Mouse (Mus musculus) ES-E14 (cell line): ENCODE data around the gene Lamc1. TPM values are rescaled to one million over a fixed set of nuclear protein-coding genes. Genes with fewer than 3 reads are reported as not detected.

Experiments
- DNase-seq: peaks from one replicate; pipeline ENCODE4 v3.0.0-alpha.2; 2013; ENCODE audit warnings: low read depth, low spot score
- H3K27ac ChIP-seq: 2 replicates; pipeline ENCODE4 v1.5.1; 2012; ENCODE audit warnings: low read depth, mild to moderate bottlenecking, low read length, moderate library complexity, mixed read lengths; ENCODE audit not compliant: poor library complexity, insufficient read depth, severe bottlenecking
- H3K36me3 ChIP-seq: 2 replicates; pipeline ENCODE4 v1.6.1; 2012; ENCODE audit warnings: mild to moderate bottlenecking, low read length, moderate library complexity, mixed read lengths; ENCODE audit not compliant: control insufficient read depth, poor library complexity, insufficient read depth, severe bottlenecking
- H3K4me1 ChIP-seq, 2 experiments: fragments of 150-350 bp in 1 of 2; sonication (generic) in 1 of 2; 2 replicates each; pipeline ENCODE4 v1.6.1; 2012; ENCODE audit warnings: low read length in 2 of 2, mild to moderate bottlenecking in 1 of 2, mixed read lengths in 1 of 2; ENCODE audit not compliant: control insufficient read depth in 2 of 2, insufficient read depth in 2 of 2, poor library complexity in 1 of 2
- H3K4me3 ChIP-seq, 2 experiments: fragments of 150-350 bp in 1 of 2; sonication (generic) in 1 of 2; 2 replicates each; pipeline ENCODE4 v1.5.1; 2012; ENCODE audit warnings: low read length in 2 of 2, low read depth in 1 of 2, mild to moderate bottlenecking in 1 of 2, mixed read lengths in 1 of 2; ENCODE audit not compliant: insufficient read depth in 1 of 2, poor library complexity in 1 of 2, severe bottlenecking in 1 of 2
- H3K9ac ChIP-seq: 2 replicates; pipeline ENCODE4 v1.6.1; 2012; ENCODE audit warnings: low read depth, mild to moderate bottlenecking, low read length, mixed read lengths; ENCODE audit not compliant: poor library complexity, insufficient read depth, severe bottlenecking
- H3K9me3 ChIP-seq: fragments of 150-350 bp; sonication (generic); 2 replicates; pipeline ENCODE4 v1.6.1; 2012; ENCODE audit warnings: low read depth, mild to moderate bottlenecking, low read length; ENCODE audit not compliant: control insufficient read depth, insufficient read depth
- CHD2 ChIP-seq: IDR thresholded peaks from 2 replicates; pipeline ENCODE4 v1.6.1; 2014; ENCODE audit warnings: mild to moderate bottlenecking, low read depth, low read length, inconsistent platforms
- HCFC1 ChIP-seq: IDR thresholded peaks from 2 replicates; pipeline ENCODE4 v1.6.1; 2012; ENCODE audit warnings: low read length, inconsistent platforms, borderline replicate concordance; ENCODE audit not compliant: insufficient read depth
- MAFK ChIP-seq: IDR thresholded peaks from 2 replicates; pipeline ENCODE4 v1.6.1; 2014; ENCODE audit warnings: mild to moderate bottlenecking, low read depth, low read length, inconsistent platforms; ENCODE audit not compliant: insufficient read depth
- ZC3H11A ChIP-seq: IDR thresholded peaks from 2 replicates; pipeline ENCODE4 v1.6.1; 2012; ENCODE audit warnings: low read depth, mild to moderate bottlenecking, inconsistent platforms, low read length, borderline replicate concordance
- ZNF384 ChIP-seq: IDR thresholded peaks from 2 replicates; pipeline ENCODE4 v1.6.1; 2012; ENCODE audit warnings: low read depth, low read length, inconsistent platforms
- in situ Hi-C, 2 experiments: fragments of 600-800 bp; cut with MboI; formaldehyde crosslinking; loops; one replicate each; pipeline ENCODE4 v1.15.1; 2025; ENCODE audit warnings: low sequenced_read_pairs in 2 of 2, inconsistent platforms in 1 of 2; ENCODE audit not compliant: unreplicated experiment in 2 of 2
- total RNA-seq: library from RNA; depleted of rRNA; stranded (reverse); fragments of 300-350 nt; gene quantifications from 2 replicates; pipeline ENCODE4 v1.2.3, GENCODE M21; 2012

Lamc1 gene
- total RNA-seq, 1 experiment: 313 TPM

DNA sequence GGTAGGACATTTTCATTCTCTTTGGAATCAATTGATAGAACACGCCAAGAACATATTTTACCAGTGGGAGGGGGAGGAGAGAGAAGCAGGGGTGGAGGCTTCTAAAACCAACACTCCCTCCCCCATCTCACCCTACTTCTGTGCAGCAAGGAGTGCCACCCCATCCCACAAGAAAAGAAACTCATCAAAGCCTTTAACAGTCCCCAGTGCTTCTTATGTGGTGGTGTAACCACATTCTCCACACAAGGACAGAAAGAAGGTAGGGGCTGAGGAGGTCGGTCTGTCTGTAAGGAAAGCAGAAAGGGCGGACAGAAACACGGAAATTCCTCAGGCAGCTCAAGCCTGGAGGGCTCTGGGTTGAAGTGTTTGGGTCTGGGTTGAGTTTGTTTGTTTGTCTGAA lies 12.5 kb downstream of the Lamc1 start:
- H3K9me3 ChIP-seq: no peaks in the 10 kb centered on the region
- peak overlapping the region; percentile 40; the same call in 1 of the 2 replicates for H3K27ac ChIP-seq
- no peak overlapping the region for H3K9ac ChIP-seq
- in situ Hi-C loops: no loop called here
- H3K36me3 ChIP-seq: peaks cover 2% of the 10 kb centered on the region; the same call in 1 of the 2 replicates
- H3K4me1 ChIP-seq: peaks cover 17 to 23% of the 10 kb centered on the region in 2 experiments
- DNase-seq: no peak
- TF ChIP-seq HCFC1 (no peak), CHD2 (no peak), ZC3H11A (no peak), ZNF384 (no peak), MAFK (no peak)
- no peak overlapping the region for H3K4me3 ChIP-seq

DNA sequence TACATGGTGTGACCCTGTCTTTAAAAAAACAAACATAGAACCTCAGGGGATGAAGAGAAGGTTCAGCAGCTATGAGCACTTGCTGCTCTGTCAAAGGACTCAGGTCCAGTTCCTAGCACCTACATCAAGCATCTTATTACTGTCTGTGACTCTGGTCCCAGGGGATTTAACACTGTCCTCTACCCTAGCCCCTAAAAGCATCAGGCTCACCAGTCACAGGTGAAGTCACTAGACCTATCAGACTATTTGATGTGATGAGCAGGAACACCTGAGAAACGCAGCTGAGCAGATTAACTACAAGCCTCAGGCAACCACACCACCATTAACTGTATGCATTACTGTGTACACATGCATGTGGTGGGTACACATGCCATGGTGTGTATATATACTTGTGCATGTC lies 13.8 kb downstream of the Lamc1 start:
- H3K4me1 ChIP-seq: peaks cover 17 to 23% of the 10 kb centered on the region in 2 experiments
- in situ Hi-C loops: no loop called here
- DNase-seq: no peak
- no peak overlapping the region for H3K27ac ChIP-seq
- no peaks in the 10 kb centered on the region for H3K9me3 ChIP-seq
- H3K36me3 ChIP-seq: peaks cover 2% of the 10 kb centered on the region; the same call in 1 of the 2 replicates
- TF ChIP-seq ZC3H11A (no peak), ZNF384 (no peak), HCFC1 (no peak), MAFK (no peak)
- H3K4me3 ChIP-seq: no peak overlapping the region
- H3K9ac ChIP-seq: no peak overlapping the region

DNA sequence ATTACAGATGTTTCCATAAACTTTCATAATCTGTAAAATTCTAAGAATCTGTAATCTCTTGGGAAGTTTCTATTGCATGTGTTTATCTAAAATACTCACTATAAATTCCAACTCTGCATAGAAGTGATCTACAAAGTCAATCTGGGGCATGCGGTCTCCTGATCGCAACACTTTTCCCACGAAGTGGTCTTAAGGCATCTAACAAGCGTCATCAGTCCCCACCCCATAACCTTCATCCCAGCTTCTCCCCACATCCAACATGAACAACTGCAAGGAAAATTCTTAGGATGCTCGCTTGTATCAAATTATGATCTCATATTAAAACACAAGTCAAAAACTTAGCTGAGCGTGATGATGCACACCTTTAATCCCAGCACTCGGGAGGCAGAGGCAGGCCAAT lies 14.3 kb downstream of the Lamc1 start:
- H3K4me3 ChIP-seq: no peak overlapping the region
- TF ChIP-seq MAFK (no peak), ZC3H11A (no peak), HCFC1 (no peak), ZNF384 (no peak), CHD2 (no peak)
- no peak overlapping the region for H3K27ac ChIP-seq
- in situ Hi-C loops: no loop called here
- DNase-seq: no peak
- H3K4me1 ChIP-seq: peaks cover 17 to 22% of the 10 kb centered on the region in 2 experiments
- H3K9me3 ChIP-seq: no peaks in the 10 kb centered on the region
- peaks cover 2% of the 10 kb centered on the region; the same call in 1 of the 2 replicates for H3K36me3 ChIP-seq
- no peak overlapping the region for H3K9ac ChIP-seq

DNA sequence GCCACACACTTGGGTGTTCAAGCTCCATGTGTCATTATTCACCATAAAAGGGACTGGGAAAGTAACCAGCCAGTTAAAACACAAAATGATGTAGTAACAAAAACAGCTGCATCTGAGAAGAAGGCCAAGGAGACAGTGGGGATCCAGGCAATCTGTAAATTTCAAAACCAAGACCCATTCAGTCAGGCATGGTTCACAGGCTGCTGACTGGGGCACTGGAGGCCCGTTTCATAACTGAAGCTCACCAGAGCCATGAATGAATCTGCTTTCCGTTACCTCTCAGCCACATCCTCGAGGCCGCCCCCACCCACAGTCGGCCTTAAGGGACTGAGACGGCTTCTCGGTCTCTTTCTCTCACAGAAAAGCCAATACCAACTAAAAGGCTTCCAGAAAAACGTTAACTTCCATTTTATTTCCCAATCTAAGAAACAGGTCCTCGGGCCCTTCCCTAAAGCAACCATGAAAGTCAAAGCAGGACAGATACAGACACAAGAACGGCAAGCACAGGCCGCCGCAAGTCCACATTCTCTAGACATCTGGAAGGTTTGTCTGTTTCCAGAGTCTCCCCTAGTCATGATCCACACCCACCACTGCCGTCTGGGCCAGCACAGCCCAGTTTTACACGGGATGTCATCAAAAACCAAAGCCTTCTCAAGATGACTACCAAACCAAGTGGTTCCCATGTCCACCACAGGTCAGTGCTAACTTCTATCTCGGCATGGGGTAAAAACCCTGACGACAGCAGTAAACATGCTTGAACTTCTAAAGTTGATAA lies 14.9 kb downstream of the Lamc1 start:
- Histone ChIP-seq H3K9me3 (no peaks in the 10 kb centered on the region), H3K36me3 (peaks cover 2% of the 10 kb centered on the region; the same call in 1 of the 2 replicates), H3K4me1 (peaks cover 16 to 22% of the 10 kb centered on the region in 2 experiments), H3K9ac (no peak overlapping the region; the same call in 1 of the 2 replicates), H3K27ac (no peak overlapping the region), H3K4me3 (no peak overlapping the region)
- no peak for DNase-seq
- TF ChIP-seq CHD2 (no peak), ZC3H11A (no peak), ZNF384 (no peak), HCFC1 (no peak), MAFK (no peak)
- in situ Hi-C loops: no loop called here
